Mouse (Mus musculus): ENCODE measurements around the gene Pole2. TPM values are rescaled to one million over a fixed set of nuclear protein-coding genes. Genes with fewer than 3 reads are reported as not detected.

The Pole2 gene
- polyA plus RNA-seq, 1 experiment from 2014 or later: 31.1 TPM

- peaks cover 92% of the 10 kb centered on the region for H3K36me3 ChIP-seq
- no peak overlapping the region for H3K4me3 ChIP-seq
- no peaks in the 10 kb centered on the region for H3K4me1 ChIP-seq
- H3K27ac ChIP-seq: no peak overlapping the region
- no peaks in the 10 kb centered on the region for H3K27me3 ChIP-seq (replicated peaks)
- no peak overlapping the region for H3K4me2 ChIP-seq
- WGBS (ENCODE audit: insufficient replicate concordance): 94% methylated on average over 7 of the region's 7 CpGs
- ATAC-seq: no peak
- no peaks in the 10 kb centered on the region for H3K9me3 ChIP-seq (replicated peaks)
- no peak overlapping the region for H3K9ac ChIP-seq
Observed at GRCm38 (mm10) chr12:69207926-69208325, 20.1 kb downstream of the Pole2 start.

GRCm38 (mm10) chr12:69207396-69207795 is 20.6 kb downstream of the Pole2 start:
- H3K4me2 ChIP-seq: no peak overlapping the region
- no peak overlapping the region for H3K27ac ChIP-seq
- no peak overlapping the region for H3K9ac ChIP-seq
- H3K4me3 ChIP-seq: no peak overlapping the region
- peaks cover 92% of the 10 kb centered on the region for H3K36me3 ChIP-seq
- WGBS (ENCODE audit: insufficient replicate concordance): 84% methylated on average over 8 of the region's 8 CpGs
- no peaks in the 10 kb centered on the region for H3K4me1 ChIP-seq
- no peak for ATAC-seq
- H3K27me3 ChIP-seq (replicated peaks): no peaks in the 10 kb centered on the region
- H3K9me3 ChIP-seq (replicated peaks): no peaks in the 10 kb centered on the region

- WGBS (ENCODE audit: insufficient replicate concordance): 83% methylated on average over 16 of the region's 16 CpGs
- Histone ChIP-seq H3K9me3 (replicated peaks) (no peaks in the 10 kb centered on the region), H3K4me3 (no peak within 1 kb of the TSS), H3K27ac (no peak within 1 kb of the TSS), H3K9ac (no peak within 1 kb of the TSS), H3K27me3 (replicated peaks) (no peaks in the 10 kb centered on the region), H3K4me2 (no peak within 1 kb of the TSS), H3K4me1 (peaks cover 11% of the 10 kb centered on the region), H3K36me3 (peaks cover 87% of the 10 kb centered on the region)
- no peak for ATAC-seq
Observed at GRCm38 (mm10) chr12:69204052-69204833, 23.8 kb downstream of the Pole2 start, which contains the start of gene Gm49384. Gm49384 (minus strand) TSS chr12:69204267.

GRCm38 (mm10) chr12:69198985-69199384 is 29.0 kb downstream of the Pole2 start:
- Histone ChIP-seq H3K4me3 (peak overlapping the region; percentile 98; the same call in 1 of the 2 replicates), H3K36me3 (peaks cover 48% of the 10 kb centered on the region)

GRCm38 (mm10) chr12:69198164-69198535 is 29.8 kb downstream of the Pole2 start, which contains the start of gene Dnaaf2:
Dnaaf2 (minus strand) TSS chr12:69198429.
- peak; percentile 43 for ATAC-seq
- peak within 1 kb of the TSS; percentile 92 for H3K9ac ChIP-seq
- H3K4me2 ChIP-seq: peak within 1 kb of the TSS; percentile 99
- H3K4me3 ChIP-seq: peak within 1 kb of the TSS; percentile 98
- peaks cover 46% of the 10 kb centered on the region for H3K36me3 ChIP-seq
- peak within 1 kb of the TSS; percentile 90 for H3K27ac ChIP-seq
- 1% methylated on average over 18 of the region's 18 CpGs for WGBS (ENCODE audit: insufficient replicate concordance)
- H3K27me3 ChIP-seq (replicated peaks): no peaks in the 10 kb centered on the region
- peaks cover 39% of the 10 kb centered on the region for H3K4me1 ChIP-seq
- no peaks in the 10 kb centered on the region for H3K9me3 ChIP-seq (replicated peaks)

More at GRCm38 (mm10) chr12:69198985-69199384, 29.0 kb downstream of the Pole2 start:
- peaks cover 36% of the 10 kb centered on the region for H3K4me1 ChIP-seq
- ATAC-seq: no peak
- H3K9me3 ChIP-seq (replicated peaks): no peaks in the 10 kb centered on the region
- no peaks in the 10 kb centered on the region for H3K27me3 ChIP-seq (replicated peaks)
- H3K27ac ChIP-seq: no peak overlapping the region
- H3K9ac ChIP-seq: peak overlapping the region; percentile 92; the same call in 1 of the 2 replicates
- H3K4me2 ChIP-seq: peak overlapping the region; percentile 99

GRCm38 (mm10) chr12:69197378-69198163 is 30.4 kb downstream of the Pole2 start:
- H3K9me3 ChIP-seq (replicated peaks): no peaks in the 10 kb centered on the region
- H3K9ac ChIP-seq: peak overlapping the region; percentile 92
- H3K27me3 ChIP-seq (replicated peaks): no peaks in the 10 kb centered on the region
- H3K36me3 ChIP-seq: peaks cover 46% of the 10 kb centered on the region
- peak; percentile 84 for ATAC-seq
- H3K4me3 ChIP-seq: peak overlapping the region; percentile 98
- H3K27ac ChIP-seq: peak overlapping the region; percentile 90
- peaks cover 39% of the 10 kb centered on the region for H3K4me1 ChIP-seq
- H3K4me2 ChIP-seq: peak overlapping the region; percentile 99
- under 1% methylated on average over 89 of the region's 94 CpGs for WGBS (ENCODE audit: insufficient replicate concordance)

GRCm38 (mm10) chr12:69196444-69197377 is 31.3 kb downstream of the Pole2 start, which contains the start of gene Gm49383:
Gm49383 (minus strand) TSS chr12:69197104.
- peak within 1 kb of the TSS; percentile 99 for H3K4me2 ChIP-seq
- H3K4me3 ChIP-seq: peak within 1 kb of the TSS; percentile 98
- peaks cover 39% of the 10 kb centered on the region for H3K4me1 ChIP-seq
- H3K9me3 ChIP-seq (replicated peaks): no peaks in the 10 kb centered on the region
- peak; percentile 72 for ATAC-seq
- WGBS (ENCODE audit: insufficient replicate concordance): under 1% methylated on average over 75 of the region's 75 CpGs
- peak within 1 kb of the TSS; percentile 92 for H3K9ac ChIP-seq
- no peaks in the 10 kb centered on the region for H3K27me3 ChIP-seq (replicated peaks)
- peaks cover 46% of the 10 kb centered on the region for H3K36me3 ChIP-seq
- H3K27ac ChIP-seq: peak within 1 kb of the TSS; percentile 90

- peaks cover 57% of the 10 kb centered on the region for H3K36me3 ChIP-seq
- peaks cover 24% of the 10 kb centered on the region for H3K4me1 ChIP-seq
- no peak overlapping the region for H3K4me2 ChIP-seq
- H3K27me3 ChIP-seq (replicated peaks): no peaks in the 10 kb centered on the region
- no peaks in the 10 kb centered on the region for H3K9me3 ChIP-seq (replicated peaks)
- ATAC-seq: no peak
- no peak overlapping the region for H3K4me3 ChIP-seq
- H3K27ac ChIP-seq: no peak overlapping the region
- 85% methylated on average over 2 of the region's 2 CpGs for WGBS (ENCODE audit: insufficient replicate concordance)
- no peak overlapping the region for H3K9ac ChIP-seq
Observed at GRCm38 (mm10) chr12:69192637-69193036, 35.4 kb downstream of the Pole2 start.

GRCm38 (mm10) chr12:69191396-69191795 is 36.6 kb downstream of the Pole2 start:
- H3K4me3 ChIP-seq: no peak overlapping the region

GRCm38 (mm10) chr12:69190522-69190921 is 37.5 kb downstream of the Pole2 start:
- WGBS (ENCODE audit: insufficient replicate concordance): 97% methylated on average over 1 of the region's 1 CpGs
- H3K27me3 ChIP-seq (replicated peaks): no peaks in the 10 kb centered on the region
- H3K9ac ChIP-seq: no peak overlapping the region
- H3K4me1 ChIP-seq: peaks cover 34% of the 10 kb centered on the region
- H3K4me3 ChIP-seq: no peak overlapping the region
- H3K4me2 ChIP-seq: no peak overlapping the region
- H3K27ac ChIP-seq: no peak overlapping the region
- peaks cover 70% of the 10 kb centered on the region for H3K36me3 ChIP-seq
- no peaks in the 10 kb centered on the region for H3K9me3 ChIP-seq (replicated peaks)
- no peak for ATAC-seq

More at GRCm38 (mm10) chr12:69191396-69191795, 36.6 kb downstream of the Pole2 start:
- Histone ChIP-seq H3K4me2 (no peak overlapping the region), H3K27me3 (replicated peaks) (no peaks in the 10 kb centered on the region), H3K9ac (no peak overlapping the region), H3K27ac (no peak overlapping the region), H3K36me3 (peaks cover 67% of the 10 kb centered on the region), H3K9me3 (replicated peaks) (no peaks in the 10 kb centered on the region), H3K4me1 (peaks cover 33% of the 10 kb centered on the region)
- WGBS (ENCODE audit: insufficient replicate concordance): 85% methylated on average over 5 of the region's 5 CpGs
- no peak for ATAC-seq

GRCm38 (mm10) chr12:69190074-69190473 is 37.9 kb downstream of the Pole2 start:
- Histone ChIP-seq H3K4me2 (no peak overlapping the region), H3K9me3 (replicated peaks) (no peaks in the 10 kb centered on the region), H3K4me3 (no peak overlapping the region), H3K4me1 (peaks cover 35% of the 10 kb centered on the region), H3K9ac (no peak overlapping the region), H3K27me3 (replicated peaks) (no peaks in the 10 kb centered on the region), H3K36me3 (peaks cover 72% of the 10 kb centered on the region), H3K27ac (no peak overlapping the region)
- ATAC-seq: no peak
- WGBS (ENCODE audit: insufficient replicate concordance): 85% methylated on average over 9 of the region's 9 CpGs
